Mouse (Mus musculus): ENCODE measurements around the gene Srp9.

- TF ChIP-seq CTCF (IDR thresholded peaks at IDR 0.05) (no peak), EP300 (IDR thresholded peaks at IDR 0.05; ENCODE audit: insufficient read depth, low read depth, low read length) (no peak), POLR2A (IDR thresholded peaks at IDR 0.05; ENCODE audit: insufficient read depth, low read depth, low read length) (no peak)
Observed at GRCm38 (mm10) chr1:182089600-182090297, 34.8 kb upstream of the Srp9 start.

Data from heart, adult 2 months (tissue).